Mouse (Mus musculus) heart, embryonic 10.5 days (tissue): Measurements from ENCODE around the gene Ap4b1. TPM values are rescaled to one million over a fixed set of nuclear protein-coding genes. Genes with fewer than 3 reads are reported as not detected.

Experiments
- DNase-seq: peaks from one replicate; pipeline ENCODE4 v3.0.0-alpha.2; 2017; ENCODE audit warnings: low spot score
- H3K27ac ChIP-seq: fragments of 300-500 bp; sonication (generic); 2 replicates; pipeline ENCODE4 v1.5.1; 2016; ENCODE audit warnings: mild to moderate bottlenecking
- H3K27me3 ChIP-seq: fragments of 300-500 bp; sonication (generic); 2 replicates; pipeline ENCODE4 v1.6.1; 2016; ENCODE audit warnings: mild to moderate bottlenecking; ENCODE audit not compliant: poor library complexity, insufficient read depth, severe bottlenecking
- H3K36me3 ChIP-seq: fragments of 300-500 bp; sonication (generic); 2 replicates; pipeline ENCODE4 v1.6.1; 2016; ENCODE audit warnings: mild to moderate bottlenecking, moderate library complexity
- H3K4me1 ChIP-seq: fragments of 300-500 bp; sonication (generic); 2 replicates; pipeline ENCODE4 v1.6.1; 2016; ENCODE audit warnings: mild to moderate bottlenecking
- H3K4me3 ChIP-seq: fragments of 300-500 bp; sonication (generic); 2 replicates; pipeline ENCODE4 v1.5.1; 2016; ENCODE audit warnings: mild to moderate bottlenecking, moderate library complexity
- H3K9me3 ChIP-seq: fragments of 300-500 bp; sonication (generic); 2 replicates; pipeline ENCODE4 v1.6.1; 2016; ENCODE audit warnings: mild to moderate bottlenecking, moderate library complexity
- WGBS: fragments of 180-500 bp; shearing (Covaris S2); methylation state at CpG from one replicate; pipeline ENCODE4 v1.1.7; 2016; 5-methylcytosine and 5-hydroxymethylcytosine counted together
- polyA plus RNA-seq: library from polyadenylated mRNA; unstranded; fragments of >200 nt; fragmentation: Nextera tagmentation; extraction: Ambion mirVana; gene quantifications from 2 replicates; pipeline ENCODE4 v1.2.1, GENCODE M21; 2016

The Ap4b1 gene
- polyA plus RNA-seq, 1 experiment from 2014 or later, result 20.8 TPM

GRCm38 (mm10) chr3:103867424-103867971 is 58.2 kb downstream of the Ap4b1 start:
- 86% methylated on average over 5 of the region's 5 CpGs for WGBS
- H3K4me1 ChIP-seq, result no peaks in the 10 kb centered on the region
- DNase-seq, result no peak
- no peak overlapping the region for H3K27ac ChIP-seq
- no peaks in the 10 kb centered on the region for H3K27me3 ChIP-seq
- H3K4me3 ChIP-seq, result no peak overlapping the region
- H3K36me3 ChIP-seq, result no peaks in the 10 kb centered on the region
- no peaks in the 10 kb centered on the region for H3K9me3 ChIP-seq

GRCm38 (mm10) chr3:103868008-103868407 is 58.7 kb downstream of the Ap4b1 start:
- no peak for DNase-seq
- Histone ChIP-seq H3K27me3 (no peaks in the 10 kb centered on the region), H3K4me1 (no peaks in the 10 kb centered on the region), H3K4me3 (no peak overlapping the region), H3K9me3 (no peaks in the 10 kb centered on the region), H3K27ac (no peak overlapping the region), H3K36me3 (no peaks in the 10 kb centered on the region)
- WGBS, result 77% methylated on average over 4 of the region's 4 CpGs

Other genes starting within 250 kb of the Ap4b1 start
- 0.34 and 0.51 TPM in 2 replicates for gene Syt6, start 234.3 kb upstream of the Ap4b1 start, polyA plus RNA-seq
- 0.14 and 0.15 TPM in 2 replicates for gene Atg4a-ps, start 163.5 kb upstream of the Ap4b1 start, polyA plus RNA-seq
- gene Olfml3, start 71.5 kb upstream of the Ap4b1 start, polyA plus RNA-seq, result 14.1 and 15.4 TPM in 2 replicates
- gene Gm10964, start 70.2 kb upstream of the Ap4b1 start, polyA plus RNA-seq, result not detected in 2 replicates
- 8.2 and 9.5 TPM in 2 replicates for gene Hipk1, start 18.0 kb upstream of the Ap4b1 start, polyA plus RNA-seq
- gene Dclre1b, start 76 bp upstream of the Ap4b1 start, polyA plus RNA-seq, result 25.7 and 25.8 TPM in 2 replicates
- not detected in 2 replicates for gene Gm43064, start 53 bp downstream of the Ap4b1 start, polyA plus RNA-seq
- gene Bcl2l15, start 23.1 kb downstream of the Ap4b1 start, polyA plus RNA-seq, result 0.13 and 1.4 TPM in 2 replicates
- gene Ptpn22, start 50.3 kb downstream of the Ap4b1 start, polyA plus RNA-seq, result 0.19 and 0.78 TPM in 2 replicates
- 6.2 and 9.1 TPM in 2 replicates for gene Rsbn1, start 104.6 kb downstream of the Ap4b1 start, polyA plus RNA-seq
- 16.3 and 25.4 TPM in 2 replicates for gene Phtf1, start 158.6 kb downstream of the Ap4b1 start, polyA plus RNA-seq